Mouse (Mus musculus): ENCODE results near the gene Tia1.
"Not testable (repeated sequence)": the region's sequence is repeated elsewhere in the genome, so short reads cannot be mapped to it uniquely, and the experiment has no call there.

The Tia1 gene

GRCm38 (mm10) chr6:86404100-86404861 is at the start of gene Tia1:
Tia1 (plus strand) TSS chr6:86404219.
- DNase-seq, result peak; percentile 98 to 99

DNA sequence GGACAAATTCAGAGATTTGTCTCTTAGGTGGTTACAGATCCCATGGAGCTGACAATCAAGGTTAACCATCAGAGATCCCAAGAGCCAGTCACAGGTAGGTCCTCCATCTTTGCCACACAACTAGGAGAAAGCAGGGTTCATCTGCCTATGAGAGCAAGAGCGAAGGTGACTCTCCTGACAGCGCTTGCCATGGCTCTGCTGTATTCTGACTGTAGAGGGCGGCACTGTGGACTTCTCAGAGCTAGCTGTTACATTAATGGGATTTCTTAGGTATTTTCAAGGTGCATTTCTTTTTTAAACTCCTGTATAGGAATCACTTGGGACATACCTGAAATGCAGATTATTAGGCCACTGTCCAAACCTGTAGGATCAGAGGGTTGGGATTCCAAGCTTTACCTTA is 49.1 kb upstream of the Tia1 start:
- no peak for DNase-seq

- no peak for DNase-seq
Measured at GRCm38 (mm10) chr6:86356956-86357355, 47.1 kb upstream of the Tia1 start.

DNA sequence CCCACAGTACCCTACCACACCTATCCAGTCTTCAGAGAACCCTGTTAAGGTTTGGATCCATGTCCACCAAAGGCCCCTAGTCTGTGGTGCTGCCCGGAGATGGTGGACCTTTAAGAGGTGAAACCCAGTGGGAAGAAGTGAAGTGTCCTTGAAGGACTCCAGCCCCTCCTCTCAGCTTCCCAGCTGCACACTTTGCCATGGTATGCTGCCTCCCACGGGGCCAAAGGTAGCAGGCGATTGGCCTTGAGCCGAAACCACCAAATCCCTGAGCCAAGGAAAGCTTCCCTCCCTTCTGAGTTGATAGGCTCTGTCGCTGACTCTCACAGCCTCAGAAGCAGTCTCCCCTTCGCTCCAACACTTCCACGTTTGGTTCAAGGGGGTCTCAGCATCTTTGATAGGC is 43.3 kb upstream of the Tia1 start:
- DNase-seq, result no peak

- no peak for DNase-seq
Measured at GRCm38 (mm10) chr6:86361373-86361772, 42.6 kb upstream of the Tia1 start.

DNA sequence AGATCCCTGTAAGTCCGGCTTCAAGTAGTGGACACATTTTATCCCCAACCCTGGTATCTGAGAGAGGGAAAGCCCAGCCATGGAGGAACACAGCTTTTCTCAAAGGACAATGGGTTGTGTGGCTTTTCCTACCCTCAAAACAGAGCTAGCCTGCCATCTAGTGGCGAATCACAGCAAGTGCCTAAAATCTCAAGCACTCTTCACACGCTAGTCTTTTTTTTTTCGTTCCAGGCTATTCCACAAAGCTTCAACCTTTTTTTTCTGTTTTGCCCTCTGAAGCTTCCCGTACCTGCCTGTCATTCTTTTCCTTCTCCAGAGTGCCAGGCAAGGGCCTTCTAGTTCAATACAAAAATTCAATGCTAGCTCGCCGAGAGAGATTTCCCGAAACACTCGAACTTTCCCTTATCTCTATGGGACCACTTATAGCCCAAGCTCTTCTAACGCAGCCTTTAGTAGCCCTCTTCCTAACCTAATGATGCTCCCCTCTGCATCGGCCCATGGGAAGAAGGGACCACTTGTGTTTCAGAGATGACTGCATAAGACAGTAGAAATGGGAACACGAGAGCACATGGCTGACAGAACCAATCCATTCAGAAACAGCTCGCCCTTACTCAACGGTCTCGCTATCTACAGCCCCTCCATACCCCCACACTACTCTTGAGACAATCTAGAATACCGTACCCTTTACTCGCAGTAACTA is 39.4 kb upstream of the Tia1 start:
- peak; percentile 82 to 88 for DNase-seq

- DNase-seq, result peak; percentile 96 to 99
Measured at GRCm38 (mm10) chr6:86365371-86366124, 38.5 kb upstream of the Tia1 start, which contains the start of gene Fam136a. Fam136a (plus strand) TSS chr6:86365646.

DNA sequence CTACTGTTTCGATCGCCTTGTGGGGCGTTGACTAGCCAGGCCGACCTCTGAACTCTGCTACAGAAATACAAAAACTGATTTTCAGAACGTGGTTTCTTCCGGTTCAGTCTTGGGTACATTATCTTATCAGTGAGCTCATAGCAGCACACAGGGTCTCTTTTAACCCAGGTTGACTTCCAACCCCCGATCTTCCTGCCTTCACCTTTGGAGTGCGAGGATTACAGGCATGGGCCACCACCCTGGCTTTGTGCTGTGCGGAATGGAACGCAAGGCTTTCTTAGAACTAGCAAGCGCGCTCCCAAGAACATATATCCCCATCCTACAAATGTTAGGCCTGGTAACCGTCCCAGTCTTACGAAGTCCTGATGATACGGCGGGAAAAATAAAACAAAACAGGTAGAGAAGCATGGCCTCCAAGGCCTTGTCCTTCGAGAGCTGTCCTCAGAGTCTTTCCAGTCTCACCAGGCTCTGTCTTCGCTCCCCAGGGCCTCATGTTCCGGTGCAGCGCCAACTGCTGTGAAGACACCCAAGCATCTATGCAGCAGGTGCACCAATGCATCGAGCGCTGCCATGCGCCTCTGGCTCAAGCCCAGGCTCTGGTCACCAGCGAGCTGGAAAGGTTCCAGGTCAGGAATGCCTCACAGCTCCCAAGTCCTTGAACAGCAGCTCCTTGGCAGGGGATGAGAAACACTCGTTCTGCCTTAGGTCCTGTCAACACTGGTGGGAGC is 37.7 kb upstream of the Tia1 start:
- DNase-seq, result peak; percentile 66 to 77

- DNase-seq, result no peak
Measured at GRCm38 (mm10) chr6:86366853-86367249, 37.2 kb upstream of the Tia1 start.

DNA sequence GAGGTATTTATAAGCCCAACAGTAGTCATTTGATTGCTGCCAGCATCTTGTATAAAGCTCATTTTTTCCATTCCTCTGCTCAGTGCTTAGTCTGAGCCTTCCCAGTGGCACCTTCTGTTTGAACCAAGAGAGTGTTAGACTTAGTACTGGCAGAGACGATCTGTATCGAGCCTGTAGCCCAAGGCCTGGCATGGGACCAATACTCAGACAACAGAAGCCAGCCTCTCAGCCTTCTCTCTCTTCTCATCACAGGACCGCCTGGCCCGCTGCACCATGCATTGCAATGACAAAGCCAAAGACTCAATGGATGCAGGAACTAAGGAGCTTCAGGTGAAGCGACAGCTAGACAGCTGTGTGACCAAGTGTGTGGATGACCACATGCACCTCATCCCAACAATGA is 35.5 kb upstream of the Tia1 start:
- no peak for DNase-seq

DNA sequence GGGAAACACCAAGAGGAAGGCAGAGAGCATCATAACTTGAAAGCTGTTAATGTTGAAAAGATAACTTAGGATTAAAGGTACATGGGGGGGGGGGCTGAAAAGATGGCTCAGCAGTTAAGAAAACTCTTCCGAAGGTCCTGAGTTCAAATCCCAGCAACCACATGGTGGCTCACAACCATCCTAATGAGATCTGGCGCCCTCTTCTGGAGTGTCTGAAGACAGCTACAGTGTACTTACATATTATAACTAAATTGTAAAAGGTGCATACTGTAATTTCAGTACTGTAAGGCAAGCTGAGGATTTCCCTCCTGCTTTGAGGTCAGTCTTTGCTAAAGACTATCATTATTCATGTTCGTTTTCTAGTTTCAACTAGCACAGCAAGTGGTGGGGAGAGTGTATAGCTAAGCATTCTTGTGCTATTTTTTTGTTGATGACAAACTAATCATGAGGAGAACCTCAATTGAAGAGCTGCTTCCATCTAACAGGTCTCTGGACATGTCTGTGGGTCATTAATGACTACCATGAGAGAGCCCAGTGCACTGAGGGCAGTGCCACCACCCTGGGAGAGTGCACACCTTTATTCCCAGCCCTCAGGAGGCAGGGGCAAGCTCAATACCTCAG is 33.8 kb upstream of the Tia1 start:
- DNase-seq, result no peak

GRCm38 (mm10) chr6:86370764-86371339 is 33.2 kb upstream of the Tia1 start, which contains the start of gene Snrpg:
Snrpg (plus strand) TSS chr6:86371304.
- DNase-seq, result peak in 1 of 2 experiments; percentile 17

- peak; percentile 98 for DNase-seq
Measured at GRCm38 (mm10) chr6:86371340-86371911, 32.6 kb upstream of the Tia1 start.

- DNase-seq, result no peak
Measured at GRCm38 (mm10) chr6:86371950-86372516, 32.0 kb upstream of the Tia1 start.

DNA sequence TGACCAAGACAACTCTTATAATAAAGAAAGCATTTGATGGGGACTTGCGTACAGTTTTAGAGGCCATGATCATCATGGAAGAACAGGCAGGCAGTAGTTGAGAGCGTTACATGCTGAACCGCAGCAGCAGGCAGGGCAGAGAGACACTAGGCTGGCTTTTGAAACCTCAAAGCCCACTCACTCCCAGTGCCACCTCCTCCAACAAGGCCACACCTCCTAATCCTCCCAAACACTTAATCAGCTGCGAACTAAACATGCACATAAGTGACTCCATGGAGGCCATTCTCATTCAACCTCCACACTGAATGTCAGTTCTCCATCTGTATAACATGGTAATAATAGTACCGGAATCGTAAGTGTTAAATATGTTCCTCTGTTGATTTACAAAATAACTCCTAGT is 30.5 kb upstream of the Tia1 start:
- DNase-seq, result no peak

GRCm38 (mm10) chr6:86378341-86378740 is 25.7 kb upstream of the Tia1 start:
- no peak for DNase-seq

- DNase-seq, result not testable (repeated sequence)
Measured at GRCm38 (mm10) chr6:86380112-86380511, 23.9 kb upstream of the Tia1 start.

GRCm38 (mm10) chr6:86382551-86382950 is 21.5 kb upstream of the Tia1 start:
- DNase-seq, result no peak

DNA sequence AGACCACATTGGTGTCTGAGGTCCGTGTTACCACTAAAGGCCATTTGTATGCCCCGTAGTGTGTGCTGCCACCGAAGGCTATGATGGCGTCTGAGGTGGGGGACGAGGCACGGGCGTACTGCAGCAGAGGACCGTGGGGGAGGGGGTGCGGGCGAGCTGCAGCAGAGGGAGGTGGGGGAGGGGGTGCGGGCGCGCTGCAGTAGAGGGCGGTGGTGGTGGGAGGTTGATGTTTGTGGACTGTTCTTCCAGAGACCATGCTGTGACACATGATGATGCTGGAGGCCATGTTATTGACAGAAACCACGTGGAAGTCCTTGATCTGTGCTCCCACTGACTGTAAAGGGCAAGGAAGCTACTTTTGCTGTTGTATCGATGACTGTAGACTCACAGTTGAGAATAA is 20.6 kb upstream of the Tia1 start:
- no peak for DNase-seq

- no peak for DNase-seq
Measured at GRCm38 (mm10) chr6:86384692-86385091, 19.3 kb upstream of the Tia1 start.
